Mouse (Mus musculus): Measurements from ENCODE around the gene Fubp1. TPM values are rescaled to one million over a fixed set of nuclear protein-coding genes. Genes with fewer than 3 reads are reported as not detected.

Fubp1 gene
- polyA plus RNA-seq, 1 experiment from 2014 or later, result 53.0 TPM

DNA sequence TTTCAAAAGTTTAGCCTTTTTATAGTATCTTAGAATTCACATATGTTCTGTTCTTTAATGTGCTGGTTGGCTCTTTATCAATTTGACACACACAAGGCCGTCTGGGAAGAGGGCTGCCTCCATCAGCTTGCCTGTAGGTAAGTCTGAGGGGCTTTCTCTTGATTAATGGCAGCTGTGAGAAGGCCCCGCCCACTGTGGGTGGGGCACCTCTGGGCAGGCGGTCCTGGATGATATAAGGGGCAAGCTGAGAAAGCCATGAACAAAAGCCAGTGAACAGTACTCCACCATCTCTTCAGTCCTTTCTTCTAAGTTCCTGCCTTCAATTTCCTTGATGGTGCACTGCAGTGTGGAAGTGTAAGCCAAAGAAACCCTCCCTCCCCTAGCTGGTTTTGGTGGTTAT is 71.9 kb downstream of the Fubp1 start:
- ATAC-seq (ENCODE audit: low read depth), result no peak
- Histone ChIP-seq H3K27me3 (ENCODE audit: control insufficient read depth, insufficient read depth, low read depth, low read length) (no peaks in the 10 kb centered on the region), H3K4me2 (ENCODE audit: low read depth, low read length) (no peak overlapping the region), H3K36me3 (ENCODE audit: control insufficient read depth, insufficient read depth) (no peaks in the 10 kb centered on the region; the same call in 1 of the 2 replicates), H3K4me3 (ENCODE audit: low read depth, low read length) (no peak overlapping the region), H3K9ac (ENCODE audit: low read depth, low read length) (no peak overlapping the region), H3K9me3 (replicated peaks; ENCODE audit: control insufficient read depth, low read length) (no peaks in the 10 kb centered on the region), H3K4me1 (ENCODE audit: control insufficient read depth, low read depth, low read length) (no peaks in the 10 kb centered on the region; the same call in 1 of the 2 replicates), H3K27ac (ENCODE audit: low read length) (no peak overlapping the region)
- WGBS (ENCODE audit: insufficient replicate concordance), result 32% methylated on average over 3 of the region's 3 CpGs

DNA sequence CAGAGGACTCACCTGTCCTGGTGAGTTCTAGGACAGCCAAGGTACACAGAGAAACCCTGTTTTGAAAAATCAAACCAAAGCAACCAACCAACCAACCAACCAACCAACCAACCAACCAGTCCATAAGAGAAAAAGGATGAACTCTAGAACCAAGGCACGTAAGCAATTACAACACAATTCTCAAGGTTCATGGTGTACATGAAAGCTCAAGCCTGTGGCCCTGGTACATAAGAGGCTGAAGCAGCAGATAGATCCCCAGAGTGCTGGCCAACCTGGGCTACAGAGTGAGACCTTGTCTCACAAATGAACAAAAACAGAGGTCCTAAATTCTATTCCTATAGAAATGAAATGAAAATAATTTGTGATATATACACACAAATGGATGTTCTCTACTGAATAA is 74.1 kb downstream of the Fubp1 start:
- Histone ChIP-seq H3K27ac (ENCODE audit: low read length) (no peak overlapping the region), H3K9me3 (replicated peaks; ENCODE audit: control insufficient read depth, low read length) (no peaks in the 10 kb centered on the region), H3K4me2 (ENCODE audit: low read depth, low read length) (no peak overlapping the region), H3K4me3 (ENCODE audit: low read depth, low read length) (no peak overlapping the region), H3K9ac (ENCODE audit: low read depth, low read length) (no peak overlapping the region), H3K27me3 (ENCODE audit: control insufficient read depth, insufficient read depth, low read depth, low read length) (no peaks in the 10 kb centered on the region), H3K4me1 (ENCODE audit: control insufficient read depth, low read depth, low read length) (no peaks in the 10 kb centered on the region; the same call in 1 of the 2 replicates), H3K36me3 (ENCODE audit: control insufficient read depth, insufficient read depth) (no peaks in the 10 kb centered on the region; the same call in 1 of the 2 replicates)
- 91% methylated on average over 1 of the region's 1 CpGs for WGBS (ENCODE audit: insufficient replicate concordance)
- no peak for ATAC-seq (ENCODE audit: low read depth)

DNA sequence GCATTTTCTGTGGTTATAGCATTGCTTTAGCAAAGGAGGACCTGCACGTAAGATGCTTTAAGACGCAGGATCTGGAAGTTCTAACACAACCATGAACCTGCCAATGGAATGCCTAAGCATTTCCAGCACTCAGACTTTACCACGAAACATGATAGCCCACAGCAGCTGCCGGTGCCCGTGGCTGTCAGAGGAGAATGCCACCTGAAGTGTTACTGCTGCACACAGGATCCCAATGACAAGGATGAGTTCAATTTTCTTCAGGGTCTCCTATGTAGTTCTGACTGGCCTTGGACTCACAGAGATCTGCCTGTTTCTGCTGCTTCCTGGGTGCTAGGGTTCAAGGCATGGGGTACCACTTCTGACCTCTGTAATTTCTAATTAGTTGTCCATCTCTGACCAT is 74.5 kb downstream of the Fubp1 start:
- no peak for ATAC-seq (ENCODE audit: low read depth)
- Histone ChIP-seq H3K27ac (ENCODE audit: low read length) (no peak overlapping the region), H3K9me3 (replicated peaks; ENCODE audit: control insufficient read depth, low read length) (no peaks in the 10 kb centered on the region), H3K27me3 (ENCODE audit: control insufficient read depth, insufficient read depth, low read depth, low read length) (no peaks in the 10 kb centered on the region), H3K4me1 (ENCODE audit: control insufficient read depth, low read depth, low read length) (no peaks in the 10 kb centered on the region; the same call in 1 of the 2 replicates), H3K9ac (ENCODE audit: low read depth, low read length) (no peak overlapping the region), H3K36me3 (ENCODE audit: control insufficient read depth, insufficient read depth) (no peaks in the 10 kb centered on the region; the same call in 1 of the 2 replicates), H3K4me3 (ENCODE audit: low read depth, low read length) (no peak overlapping the region), H3K4me2 (ENCODE audit: low read depth, low read length) (no peak overlapping the region)
- 81% methylated on average over 5 of the region's 5 CpGs for WGBS (ENCODE audit: insufficient replicate concordance)

Other genes with a start within 250 kb of the Fubp1 start
- gene Gipc2, start 44.2 kb upstream of the Fubp1 start, polyA plus RNA-seq (2015; fragmentation: Nextera tagmentation; extraction: Ambion mirVana), result 17.8 and 19.7 TPM in 2 replicates
- gene Dnajb4, start 120 bp upstream of the Fubp1 start, polyA plus RNA-seq (2015; fragmentation: Nextera tagmentation; extraction: Ambion mirVana), result 37.1 and 39.3 TPM in 2 replicates
- gene Nexn, start 55.9 kb downstream of the Fubp1 start, polyA plus RNA-seq (2015; fragmentation: Nextera tagmentation; extraction: Ambion mirVana), result 1.3 and 1.9 TPM in 2 replicates
- gene Miga1, start 130.0 kb downstream of the Fubp1 start, polyA plus RNA-seq (2015; fragmentation: Nextera tagmentation; extraction: Ambion mirVana), result 3.8 and 4.3 TPM in 2 replicates
- gene Usp33, start 136.1 kb downstream of the Fubp1 start, polyA plus RNA-seq (2015; fragmentation: Nextera tagmentation; extraction: Ambion mirVana), result 20.2 and 22.0 TPM in 2 replicates
- gene Zzz3, start 185.1 kb downstream of the Fubp1 start, polyA plus RNA-seq (2015; fragmentation: Nextera tagmentation; extraction: Ambion mirVana), result 11.3 and 12.3 TPM in 2 replicates

All from liver, embryonic 16.5 days (tissue).